Mouse (Mus musculus) right cerebral cortex, postnatal 10 days (tissue): Measurements from ENCODE around the gene Cpn1.

Source experiments
- DNase-seq, 2 experiments: peaks; one replicate each; pipeline ENCODE4 v3.0.0; 2021; ENCODE audit warnings: low spot score in 2 of 2

Gene Cpn1

GRCm38 (mm10) chr19:43939769-43940689, 46.3 kb downstream of the Cpn1 start, which contains the start of gene Dnmbp:
Gene Dnmbp, minus strand, starts transcription at chr19:43940191.
- peak; percentile 74 to 88 for DNase-seq

DNA sequence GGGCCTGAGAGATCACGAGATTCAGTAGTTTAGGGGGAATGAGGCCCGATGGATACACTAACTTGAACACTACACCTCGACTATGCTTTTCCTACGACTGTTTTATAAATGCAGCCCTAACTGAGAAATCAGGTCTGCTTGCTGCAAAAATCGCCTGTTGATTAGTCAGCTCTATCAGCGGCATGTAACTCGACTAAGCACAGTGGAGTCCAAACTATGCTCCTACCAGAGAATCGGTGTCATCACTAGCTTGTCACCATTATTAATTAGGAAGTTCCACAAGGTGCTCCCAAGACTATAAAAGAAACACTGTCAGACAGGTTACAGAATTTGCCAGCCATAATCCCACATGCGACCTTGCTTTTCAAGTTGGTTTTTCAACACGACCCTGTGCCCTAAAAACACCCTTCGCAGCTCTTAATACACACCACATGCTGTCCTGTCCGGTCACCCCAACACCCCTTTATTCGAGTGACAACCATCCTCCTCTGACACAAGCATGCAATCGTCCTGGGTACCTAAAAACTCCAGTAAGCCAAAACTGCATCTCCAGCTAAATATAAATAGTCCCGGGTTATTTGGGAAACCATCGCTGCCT, 47.1 kb downstream of the Cpn1 start:
- no peak for DNase-seq

DNA sequence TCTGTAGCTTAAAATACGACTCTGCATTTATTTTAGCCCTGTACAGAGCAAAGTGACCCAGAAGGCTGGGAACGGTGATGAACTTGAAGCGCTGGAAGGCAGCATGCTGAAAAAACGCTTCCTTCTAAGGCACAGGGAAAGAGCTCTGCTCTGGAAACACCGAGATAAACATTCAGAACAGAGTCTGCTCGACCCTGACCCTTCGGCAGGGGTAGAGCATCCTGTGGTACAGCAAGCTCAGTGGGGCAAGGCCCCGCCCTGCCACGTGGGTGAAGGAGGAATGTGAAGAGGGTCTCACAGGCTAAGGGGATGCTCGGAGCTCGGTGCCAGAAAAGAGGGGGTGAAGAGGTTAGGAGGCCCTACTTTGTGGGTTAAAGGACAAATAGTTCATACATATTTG, 48.0 kb downstream of the Cpn1 start:
- DNase-seq, result no peak

- DNase-seq, result no peak
Observed at GRCm38 (mm10) chr19:43930926-43931325, 55.4 kb downstream of the Cpn1 start.

GRCm38 (mm10) chr19:43930366-43930765, 56.0 kb downstream of the Cpn1 start:
- DNase-seq, result no peak

DNA sequence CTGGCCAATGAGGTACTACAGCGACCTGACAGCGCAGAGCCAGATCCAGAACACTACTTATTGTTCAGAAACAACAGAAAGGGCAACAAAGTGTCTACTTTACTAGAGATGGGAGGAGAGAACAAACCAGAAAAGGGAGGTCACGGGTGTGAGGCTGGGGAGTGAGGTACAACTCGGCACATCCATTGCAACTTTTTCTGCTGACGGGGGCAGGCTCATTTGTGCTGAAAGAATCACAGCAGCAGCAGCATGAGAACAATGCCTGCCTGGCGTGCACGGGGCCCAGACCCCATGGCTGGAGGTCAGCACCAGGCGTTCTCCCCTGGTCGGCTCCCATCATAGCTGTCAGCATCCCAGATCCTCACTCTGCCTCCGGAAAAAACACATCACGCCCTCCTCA, 56.5 kb downstream of the Cpn1 start:
- no peak for DNase-seq

GRCm38 (mm10) chr19:43927967-43928366, 58.4 kb downstream of the Cpn1 start:
- DNase-seq, result no peak

DNA sequence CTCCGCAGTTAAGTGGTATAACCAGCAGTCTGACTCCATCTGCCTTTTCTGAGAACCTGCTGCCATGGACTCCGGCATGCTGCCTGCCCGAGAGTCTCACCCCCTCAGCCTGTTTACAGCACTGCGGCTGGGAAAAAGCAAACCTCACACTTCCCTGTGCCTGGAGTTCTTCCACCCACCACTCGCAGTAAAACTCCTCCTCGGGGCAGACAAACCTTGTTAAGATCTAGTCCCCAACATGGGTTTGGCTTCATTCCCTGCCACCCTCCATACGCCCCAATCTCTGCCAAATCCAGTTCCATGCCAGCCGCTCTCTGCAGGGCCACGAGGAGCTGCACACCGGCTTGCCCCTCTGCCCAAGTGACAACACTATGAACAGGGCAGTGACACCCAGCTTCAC, 59.3 kb downstream of the Cpn1 start:
- DNase-seq, result peak; percentile 41 to 49

GRCm38 (mm10) chr19:43926141-43926987, 60.0 kb downstream of the Cpn1 start:
- no peak for DNase-seq

DNA sequence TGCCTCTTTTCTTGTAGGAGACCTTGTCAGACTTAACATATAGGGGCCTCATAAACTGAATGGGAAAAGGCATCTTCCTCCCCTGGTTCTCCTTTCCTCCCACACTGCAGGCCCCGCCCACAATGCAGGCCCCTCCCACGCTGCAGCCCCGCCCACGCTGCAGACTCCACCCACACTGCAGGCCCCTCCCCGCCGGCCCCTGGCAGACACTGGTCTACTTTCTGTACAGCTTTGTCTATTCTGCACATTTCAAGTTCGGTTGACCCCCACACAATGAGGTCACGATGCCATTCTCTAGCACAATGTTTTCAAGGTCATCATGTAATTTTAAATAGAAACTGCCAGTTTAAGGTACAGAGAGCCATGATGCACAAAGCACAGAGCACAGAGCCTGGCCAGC, 62.0 kb downstream of the Cpn1 start:
- DNase-seq, result no peak

DNA sequence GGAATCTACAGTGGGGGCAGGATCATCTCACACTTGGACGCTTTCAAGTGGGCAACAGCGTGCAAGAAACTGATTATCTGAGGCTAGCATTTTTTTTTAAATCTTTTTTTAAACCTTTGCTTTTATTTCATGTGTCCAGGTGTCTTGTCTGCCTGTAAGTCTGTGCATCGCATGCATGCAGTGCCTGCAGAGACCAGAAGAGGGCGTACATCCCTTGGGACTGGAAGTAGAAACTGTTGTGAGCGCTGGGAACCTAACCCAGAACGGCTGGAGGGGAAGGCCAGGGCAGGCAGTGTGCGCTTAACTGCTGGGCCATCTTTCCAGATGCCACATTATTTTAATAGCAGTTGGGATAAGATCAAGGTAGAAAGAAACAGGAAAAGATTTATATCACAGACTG, 63.4 kb downstream of the Cpn1 start:
- no peak for DNase-seq

GRCm38 (mm10) chr19:43921410-43921809, 64.9 kb downstream of the Cpn1 start:
- DNase-seq, result peak in 1 of 2 experiments; percentile 19

GRCm38 (mm10) chr19:43920453-43921300, 65.7 kb downstream of the Cpn1 start:
- peak in 1 of 2 experiments; percentile 23 for DNase-seq

DNA sequence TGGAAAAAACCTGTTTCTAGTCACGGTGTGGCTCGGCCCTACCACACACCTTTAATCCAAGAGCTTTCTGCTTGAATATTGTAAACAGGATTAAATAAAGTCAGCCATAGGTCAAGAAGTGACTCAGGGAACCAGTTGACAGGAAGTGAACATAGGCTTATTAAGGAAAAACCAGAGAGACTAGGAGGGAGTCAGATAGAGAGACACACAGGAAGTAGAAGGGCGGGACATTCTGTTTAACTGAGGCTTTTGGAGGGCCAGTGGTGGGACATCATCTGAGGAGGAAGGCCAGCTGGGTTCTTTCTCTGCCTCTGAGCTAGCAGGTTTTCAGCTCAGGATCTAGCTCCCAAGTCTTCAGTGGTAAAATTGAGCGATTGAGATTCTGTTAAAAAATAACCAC, 66.5 kb downstream of the Cpn1 start:
- no peak for DNase-seq

- no peak for DNase-seq
Observed at GRCm38 (mm10) chr19:43918834-43919233, 67.5 kb downstream of the Cpn1 start.

- no peak for DNase-seq
Observed at GRCm38 (mm10) chr19:43917763-43918162, 68.6 kb downstream of the Cpn1 start.

- DNase-seq, result no peak
Observed at GRCm38 (mm10) chr19:43917406-43917691, 69.0 kb downstream of the Cpn1 start.

- DNase-seq, result no peak
Observed at GRCm38 (mm10) chr19:43916586-43917405, 69.6 kb downstream of the Cpn1 start.

DNA sequence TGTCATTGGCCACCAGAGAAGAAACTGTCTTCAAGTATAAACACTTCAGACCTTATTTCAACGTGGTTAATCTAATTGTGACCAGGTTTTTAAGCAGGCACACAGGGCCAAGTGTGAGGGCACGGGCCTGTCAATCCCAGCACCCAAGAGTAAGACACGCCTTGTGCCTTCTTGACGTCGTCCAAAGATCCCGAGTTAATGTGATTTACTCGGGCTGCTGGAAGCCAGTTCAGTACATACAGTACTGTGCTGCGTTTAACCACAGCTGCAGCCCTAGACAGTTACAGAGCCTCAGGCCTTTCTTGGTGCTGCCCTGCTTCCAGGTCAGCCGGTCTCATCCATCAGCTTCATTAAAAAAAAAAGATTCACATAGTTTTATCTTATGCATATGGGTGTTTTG, 70.9 kb downstream of the Cpn1 start:
- DNase-seq, result no peak

- no peak for DNase-seq
Observed at GRCm38 (mm10) chr19:43914986-43915385, 71.4 kb downstream of the Cpn1 start.
